Mouse (Mus musculus): ENCODE data around the gene Ring1.
"Not testable (repeated sequence)": the region's sequence is repeated elsewhere in the genome, so short reads cannot be mapped to it uniquely, and the experiment has no call there.

- not testable (repeated sequence) for TF ChIP-seq POLR2A (IDR thresholded peaks at IDR 0.05; ENCODE audit: low read depth, low read length); CTCF (IDR thresholded peaks at IDR 0.05; ENCODE audit: extremely low read depth, insufficient read length, insufficient replicate concordance, low read depth, low read length)
Measured at GRCm38 (mm10) chr17:33998697-33999096, 25.8 kb downstream of the Ring1 start.

All from small intestine, adult 2 months (tissue).